Mouse (Mus musculus): Measurements from ENCODE around the gene Gmppb.

The Gmppb gene

DNA sequence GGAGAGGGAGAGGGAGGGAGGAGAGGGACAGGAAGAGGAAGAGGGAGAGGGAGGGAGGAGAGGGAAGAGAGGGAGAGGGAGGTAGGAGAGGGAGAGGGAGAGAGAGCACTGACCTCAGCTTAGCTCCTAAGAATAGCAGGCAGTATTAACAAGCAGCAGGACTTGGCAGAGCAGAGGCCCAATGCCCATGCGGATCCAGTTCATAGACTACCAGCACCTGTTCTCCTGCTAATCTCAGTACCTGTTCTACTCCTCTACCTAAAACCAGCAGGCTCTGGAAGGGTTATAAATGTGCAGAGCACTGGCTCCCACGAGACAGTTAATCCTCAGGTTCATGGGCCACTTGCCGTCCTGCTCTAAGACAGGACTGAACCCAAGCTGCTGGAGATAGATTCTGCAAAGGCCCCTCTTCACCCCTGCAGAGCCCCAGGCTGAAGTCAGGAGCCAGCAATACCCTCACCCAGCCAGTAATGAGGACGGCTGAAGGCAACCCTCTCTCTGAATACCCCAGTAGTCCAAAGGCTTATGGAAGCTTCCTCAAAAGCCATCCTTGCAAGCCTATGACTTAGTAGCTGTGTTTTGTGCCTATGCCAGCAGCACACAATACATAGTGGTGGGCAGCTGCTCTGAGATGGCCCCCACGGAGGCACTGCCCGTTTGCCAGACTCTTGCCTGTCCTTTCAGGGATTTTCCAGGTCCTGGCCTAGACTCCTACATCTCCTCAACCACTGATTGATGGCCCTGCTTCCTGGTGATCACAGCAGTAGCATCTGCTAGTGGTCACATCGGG, 24.3 kb downstream of the Gmppb start:
- DNase-seq (ENCODE audit: low read depth, low spot score), result no peak

GRCm38 (mm10) chr9:108080168-108080567, 31.1 kb downstream of the Gmppb start, which contains the start of gene Mst1:
Mst1 (plus strand) TSS chr9:108080436.
- DNase-seq (ENCODE audit: low read depth, low spot score), result no peak

GRCm38 (mm10) chr9:108082549-108082948, 33.5 kb downstream of the Gmppb start:
- no peak for DNase-seq (ENCODE audit: low read depth, low spot score)

DNA sequence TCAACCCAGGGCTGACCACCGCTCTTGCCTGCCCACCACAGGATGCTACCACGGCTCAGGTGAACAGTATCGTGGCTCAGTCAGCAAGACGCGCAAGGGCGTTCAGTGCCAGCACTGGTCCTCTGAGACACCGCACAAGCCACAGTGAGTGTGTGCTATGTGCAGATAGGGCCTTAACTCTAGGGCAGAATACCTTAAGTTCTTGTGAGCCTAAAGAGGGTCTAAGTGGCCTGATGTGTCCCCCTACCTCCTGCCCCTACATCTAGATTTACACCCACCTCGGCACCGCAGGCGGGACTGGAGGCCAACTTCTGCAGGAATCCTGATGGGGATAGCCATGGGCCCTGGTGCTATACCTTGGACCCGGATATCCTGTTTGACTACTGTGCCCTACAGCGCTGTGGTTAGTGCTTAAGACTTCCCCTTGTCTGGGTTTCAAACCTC, 34.0 kb downstream of the Gmppb start, which contains the start of gene Rnf123:
Gene Rnf123, minus strand, starts transcription at position 359 of the 444 bp plus-strand sequence.
- DNase-seq (ENCODE audit: low read depth, low spot score), result no peak

DNA sequence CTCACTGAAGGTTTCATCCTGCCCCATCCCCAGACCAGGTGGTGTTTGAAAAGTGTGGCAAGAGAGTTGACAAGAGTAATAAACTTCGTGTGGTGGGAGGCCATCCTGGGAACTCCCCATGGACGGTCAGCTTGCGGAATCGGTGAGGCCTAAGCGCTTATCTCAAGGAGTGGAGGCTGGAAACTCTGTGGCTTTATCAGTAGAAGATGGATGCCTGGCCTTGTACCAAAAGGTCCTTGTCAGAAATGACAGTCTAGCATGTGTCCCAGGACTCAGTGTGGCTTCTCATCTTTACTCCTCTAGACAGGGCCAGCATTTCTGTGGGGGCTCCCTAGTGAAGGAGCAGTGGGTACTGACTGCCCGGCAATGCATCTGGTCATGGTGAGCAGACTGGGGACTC, 34.5 kb downstream of the Gmppb start:
- DNase-seq (ENCODE audit: low read depth, low spot score), result no peak

DNA sequence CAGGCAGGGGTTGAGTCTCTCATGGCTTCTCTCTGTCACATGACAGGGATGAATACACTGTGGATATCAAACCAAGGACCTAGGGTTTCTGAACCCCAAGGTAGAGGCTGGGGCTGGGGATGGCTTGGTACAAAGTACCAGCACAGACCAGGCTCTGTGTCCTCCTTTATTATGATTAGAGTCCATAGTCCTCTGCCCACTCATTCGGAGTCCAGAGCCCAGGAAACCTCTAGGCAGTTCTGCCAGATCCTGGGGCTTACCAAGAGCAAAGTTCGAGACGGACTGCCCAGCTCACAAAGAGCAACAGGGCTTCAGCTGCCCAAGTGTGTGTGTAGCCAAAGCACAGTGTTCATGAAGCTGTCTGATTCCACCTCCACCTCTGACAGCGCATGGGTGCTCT, 36.2 kb downstream of the Gmppb start:
- DNase-seq (ENCODE audit: low read depth, low spot score), result no peak

DNA sequence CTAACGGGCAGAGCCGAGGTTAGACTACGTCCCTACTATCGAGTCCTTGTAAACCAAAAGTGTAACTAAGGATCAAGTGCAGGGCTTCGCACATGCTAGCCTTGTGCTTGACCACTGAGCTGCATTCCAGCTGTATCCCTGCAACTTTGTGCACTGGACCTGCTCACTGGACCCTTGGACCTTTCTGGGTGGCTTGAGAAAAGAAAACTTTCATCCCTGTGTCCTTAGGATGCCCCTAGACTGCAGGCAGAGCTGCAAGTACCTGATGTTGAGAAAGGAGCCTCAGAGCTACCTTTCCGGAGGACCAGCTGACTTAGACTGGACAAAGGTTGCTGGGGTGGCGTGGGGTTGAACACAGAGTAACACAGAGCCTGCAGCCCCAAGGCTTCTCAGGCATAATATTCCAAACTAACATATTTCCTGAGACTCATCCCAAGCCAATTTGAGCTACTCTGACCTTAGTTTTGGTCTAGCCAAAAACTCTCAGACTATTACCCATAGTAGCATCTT, 41.6 kb downstream of the Gmppb start:
- DNase-seq (ENCODE audit: low read depth, low spot score), result no peak

DNA sequence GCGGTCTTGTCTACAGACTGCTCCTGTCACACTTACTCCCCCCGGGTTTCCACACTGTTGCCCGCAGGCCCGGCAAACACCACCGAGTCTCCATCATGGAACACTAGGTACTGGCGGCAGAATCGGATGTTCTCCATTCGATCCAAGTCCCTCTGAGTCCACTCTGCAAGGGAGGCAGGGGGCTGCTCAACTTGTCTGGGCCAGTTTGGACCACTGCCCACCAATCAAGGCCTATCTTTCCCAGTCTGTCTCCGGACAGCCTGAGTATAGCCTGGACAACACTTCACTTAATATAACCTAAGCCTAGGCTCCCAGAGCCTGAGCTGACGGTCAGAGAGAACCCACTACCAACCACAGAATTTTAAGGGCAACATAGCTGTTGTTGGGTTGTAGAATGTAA, 44.5 kb downstream of the Gmppb start:
- DNase-seq (ENCODE audit: low read depth, low spot score), result no peak

- DNase-seq (ENCODE audit: low read depth, low spot score), result peak; percentile 92
Measured at GRCm38 (mm10) chr9:108094184-108094941, 45.3 kb downstream of the Gmppb start, which contains the start of gene Apeh. Apeh (minus strand) TSS chr9:108094606.

DNA sequence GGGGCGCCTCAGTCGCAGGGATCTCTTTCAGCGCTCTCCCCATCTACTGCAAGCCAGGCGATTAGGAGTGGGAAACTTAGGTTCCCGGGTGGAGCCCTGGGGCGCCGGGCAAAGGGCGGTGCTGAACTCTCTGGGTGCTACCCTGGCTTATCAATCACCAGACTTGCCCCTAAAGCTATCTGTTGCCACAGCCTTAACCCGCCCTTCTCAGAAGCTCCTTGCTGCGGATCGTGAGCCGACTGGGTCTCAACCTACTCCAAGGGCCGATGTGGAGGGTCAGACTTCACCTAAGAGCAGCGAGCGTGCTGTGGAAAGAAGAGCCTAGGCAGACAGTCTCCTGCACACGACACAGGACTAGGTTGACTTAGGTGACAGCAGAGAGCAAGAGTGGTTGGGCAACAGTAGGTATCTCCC, 46.0 kb downstream of the Gmppb start:
- DNase-seq (ENCODE audit: low read depth, low spot score), result no peak

- peak; percentile 78 for DNase-seq (ENCODE audit: low read depth, low spot score)
Measured at GRCm38 (mm10) chr9:108095518-108095917, 46.5 kb downstream of the Gmppb start.

GRCm38 (mm10) chr9:108095949-108096712, 47.1 kb downstream of the Gmppb start:
- DNase-seq (ENCODE audit: low read depth, low spot score), result no peak

DNA sequence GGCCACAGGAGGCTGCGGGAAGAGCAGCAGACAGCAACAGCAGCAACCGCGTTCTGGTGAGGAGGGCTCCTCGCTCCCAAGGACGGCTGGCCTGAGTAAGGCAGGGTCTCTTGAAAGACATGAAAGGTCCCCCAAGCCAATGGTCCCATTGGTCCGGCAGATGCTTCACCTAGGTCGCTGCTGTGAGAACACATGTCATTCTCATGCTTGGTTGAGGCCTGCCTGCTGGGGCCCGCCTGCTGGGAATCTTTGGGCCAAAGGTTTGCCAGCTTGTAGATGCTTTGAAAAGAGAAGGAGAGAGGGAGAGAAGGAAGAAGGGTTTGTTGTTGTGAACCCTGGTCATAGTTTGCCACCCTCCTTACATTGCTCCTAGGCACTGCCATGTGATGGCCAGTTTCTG, 50.6 kb downstream of the Gmppb start:
- no peak for DNase-seq (ENCODE audit: low read depth, low spot score)
